Mouse (Mus musculus) spleen, postnatal 4 days (tissue): Measurements from ENCODE around the gene Gm10436.
"Not testable (repeated sequence)": the region's sequence is repeated elsewhere in the genome, so short reads cannot be mapped to it uniquely, and the experiment has no call there.

Source experiments
- DNase-seq, 2 experiments: peaks; one replicate each; pipeline ENCODE4 v3.0.0; 2022; ENCODE audit warnings: low spot score in 2 of 2

Gm10436 gene

DNA sequence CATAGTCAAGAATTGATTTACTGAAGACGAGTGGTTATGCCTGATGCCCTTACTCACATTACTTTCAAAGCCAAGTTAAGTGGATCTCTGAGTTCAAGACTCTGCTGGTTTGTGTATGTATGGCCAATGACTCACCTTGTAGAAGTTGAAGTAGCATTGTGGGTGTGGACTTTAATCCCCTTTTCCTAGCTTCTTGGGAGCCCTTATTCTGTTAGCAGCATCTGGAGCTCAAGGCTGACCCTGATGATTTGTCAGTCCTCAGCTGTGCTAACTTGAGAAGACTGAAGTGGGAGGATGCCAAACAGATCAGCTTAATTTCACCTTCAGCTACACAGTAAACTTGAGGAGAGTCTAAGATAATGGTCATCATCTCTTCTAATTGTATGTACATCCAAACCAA lies at the start of gene Gm10436:
TSS of gene Gm10436 (minus strand) at position 101 of the 400 bp plus-strand sequence.
- not testable (repeated sequence) for DNase-seq

DNA sequence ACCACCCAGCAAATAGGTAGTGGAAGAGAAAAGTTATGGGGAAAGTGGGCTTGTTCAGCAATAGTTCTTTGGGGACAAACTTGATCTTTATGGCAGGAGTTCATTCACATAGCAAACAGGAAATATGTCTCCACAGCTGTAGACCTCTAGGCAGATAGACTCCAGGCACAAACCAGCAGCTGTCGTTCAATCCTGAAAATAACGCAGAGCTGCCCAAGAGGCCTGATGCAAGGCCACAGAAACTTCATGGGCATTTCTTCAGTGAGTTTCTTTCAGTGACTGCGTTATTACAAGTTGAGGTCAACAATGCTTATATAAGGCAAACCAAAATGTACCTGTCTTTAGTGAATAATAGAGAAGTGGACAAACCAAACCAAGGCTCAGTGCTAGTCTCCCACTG lies 37.5 kb upstream of the Gm10436 start:
- DNase-seq = no peak

DNA sequence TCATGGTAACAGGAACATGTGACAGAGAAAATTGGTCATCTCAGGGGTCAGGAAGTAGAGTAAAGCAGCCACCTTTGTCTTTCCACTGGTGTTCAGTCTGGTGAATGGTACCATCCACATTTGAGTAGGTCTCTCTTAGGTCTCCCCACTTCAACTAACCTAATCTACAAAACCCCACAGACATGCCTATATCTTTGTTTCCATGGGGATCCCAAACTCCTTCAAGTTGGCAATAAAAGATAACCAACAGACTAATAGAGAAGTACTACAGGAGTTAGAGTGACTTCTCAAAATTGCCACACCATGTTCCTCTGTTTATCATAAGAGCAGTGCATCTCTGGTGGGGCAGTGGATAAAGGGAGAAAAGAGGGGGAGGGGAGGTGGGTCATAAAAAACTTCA lies 36.2 kb upstream of the Gm10436 start:
- DNase-seq = not testable (repeated sequence)

DNA sequence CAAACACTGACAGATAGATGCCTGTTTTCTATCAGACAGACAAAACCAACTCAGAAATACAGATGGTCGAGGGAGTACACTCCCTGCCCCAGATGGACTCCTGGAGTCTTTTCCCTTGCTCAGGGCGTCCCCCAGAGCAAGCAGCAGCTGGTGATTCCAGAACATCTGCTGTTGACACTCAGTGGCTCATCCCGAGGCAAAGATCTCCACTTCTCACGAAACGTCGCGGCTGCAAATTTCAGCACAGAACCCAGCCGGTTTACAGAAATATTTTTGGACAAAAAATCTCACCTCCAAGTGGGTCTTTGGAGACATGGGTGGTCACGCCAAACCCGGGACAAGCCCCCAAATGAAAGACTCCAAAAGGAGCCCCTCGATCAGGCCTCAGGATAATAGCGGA lies 32.7 kb upstream of the Gm10436 start:
- no peak for DNase-seq

DNA sequence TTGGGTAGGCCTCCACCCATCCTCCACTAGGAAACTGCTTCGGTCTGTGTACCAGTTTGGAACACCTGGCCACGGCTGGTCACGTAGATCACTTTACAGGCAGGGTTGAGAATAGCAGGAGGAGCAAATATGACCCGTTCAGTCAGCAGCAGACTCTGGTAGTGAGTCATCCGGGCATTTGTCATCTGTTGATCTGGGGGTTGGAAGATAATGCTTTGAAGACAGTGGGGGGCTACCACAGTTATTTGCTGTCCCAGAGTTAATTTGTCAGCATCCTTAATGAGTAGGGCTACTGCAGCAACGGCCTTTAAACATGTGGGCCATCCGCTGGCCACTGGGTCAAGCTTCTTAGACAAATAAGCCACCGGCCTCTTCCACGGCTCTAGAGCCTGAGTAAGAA lies 29.6 kb upstream of the Gm10436 start:
- not testable (repeated sequence) for DNase-seq

DNA sequence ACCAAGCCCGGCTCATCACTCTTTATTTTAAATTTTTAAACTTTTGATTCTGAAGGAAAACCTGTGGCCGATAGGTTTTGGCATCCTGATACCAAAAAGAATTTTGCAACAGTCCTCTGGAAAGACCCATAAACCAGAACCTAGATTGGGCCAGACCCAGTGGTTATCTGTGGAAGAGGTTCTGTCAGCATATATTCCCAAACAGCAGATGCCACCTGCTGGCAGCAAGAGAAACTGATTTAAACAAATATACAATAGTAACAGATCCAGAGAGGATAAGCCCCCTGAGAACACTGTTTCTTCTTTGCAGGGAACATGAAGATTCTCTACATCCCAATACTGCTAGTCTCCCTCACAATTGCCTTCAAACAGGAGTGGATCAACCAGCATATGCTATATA lies 20.9 kb upstream of the Gm10436 start:
- no peak for DNase-seq
